Mouse (Mus musculus) E14TG2a.4 (cell line): ENCODE measurements around the gene Ltbr.

Experiments used
- CTCF ChIP-seq: conservative IDR thresholded peaks from 2 replicates; pipeline ENCODE4 v1.5.1; 2014; ENCODE audit warnings: low read length
- NANOG ChIP-seq: IDR thresholded peaks from 2 replicates; pipeline ENCODE4 v1.6.1; 2014; ENCODE audit warnings: borderline replicate concordance, low read length, mixed read lengths

- TF ChIP-seq CTCF = no peak
- TF ChIP-seq NANOG = no peak
Measured at GRCm38 (mm10) chr6:125302231-125302982, 11.3 kb downstream of the Ltbr start.
